Mouse (Mus musculus) heart, embryonic 13.5 days (tissue): ENCODE data around the gene Kcnq1. TPM values are rescaled to one million over a fixed set of nuclear protein-coding genes. Genes with fewer than 3 reads are reported as not detected.
A peak's percentile ranks its signal among the peaks of the same experiment; 100 is the strongest.

Source experiments
- ATAC-seq: fragments of 200-750 bp; cut with Nextera tagmentation; 2 replicates; pipeline ENCODE4 v1.8.0; 2017; ENCODE audit warnings: moderate TSS enrichment; ENCODE audit not compliant: insufficient number of reproducible peaks, low FRiP score, low TSS enrichment; ENCODE audit errors: extremely low read depth
- H3K27ac ChIP-seq: fragments of 300-500 bp; sonication (generic); replicated peaks from 2 replicates; pipeline ENCODE4 v1.5.1; 2015; ENCODE audit warnings: moderate library complexity, mild to moderate bottlenecking, inconsistent platforms
- H3K27me3 ChIP-seq: fragments of 300-500 bp; sonication (generic); replicated peaks from 2 replicates; pipeline ENCODE4 v1.6.1; 2015; ENCODE audit warnings: mild to moderate bottlenecking, inconsistent platforms
- H3K36me3 ChIP-seq: fragments of 300-500 bp; sonication (generic); 2 replicates; pipeline ENCODE4 v1.6.1; 2015; ENCODE audit warnings: mild to moderate bottlenecking, inconsistent platforms
- H3K4me1 ChIP-seq: fragments of 300-500 bp; sonication (generic); 2 replicates; pipeline ENCODE4 v1.6.1; 2015; ENCODE audit warnings: inconsistent platforms
- H3K4me2 ChIP-seq: fragments of 300-500 bp; sonication (generic); 2 replicates; pipeline ENCODE4 v1.6.1; 2015; ENCODE audit warnings: inconsistent platforms, mild to moderate bottlenecking, moderate library complexity
- H3K4me3 ChIP-seq: fragments of 300-500 bp; sonication (generic); 2 replicates; pipeline ENCODE4 v1.5.1; 2015; ENCODE audit warnings: moderate library complexity, mild to moderate bottlenecking, inconsistent platforms
- H3K9ac ChIP-seq: fragments of 300-500 bp; sonication (generic); 2 replicates; pipeline ENCODE4 v1.6.1; 2015; ENCODE audit warnings: inconsistent platforms, mild to moderate bottlenecking, moderate library complexity
- H3K9me3 ChIP-seq: fragments of 300-500 bp; sonication (generic); 2 replicates; pipeline ENCODE4 v1.6.1; 2016; ENCODE audit warnings: inconsistent platforms
- WGBS: fragments of 180-500 bp; shearing (Covaris S2); methylation state at CpG from one replicate; pipeline ENCODE4 v1.1.7; 2015; ENCODE audit warnings: mixed read lengths; 5-methylcytosine and 5-hydroxymethylcytosine counted together
- polyA plus RNA-seq: library from polyadenylated mRNA; unstranded; fragments of >200 nt; fragmentation: Nextera tagmentation; extraction: Ambion mirVana; gene quantifications from 2 replicates; pipeline ENCODE4 v1.2.1, GENCODE M21; 2015

Gene Kcnq1
- polyA plus RNA-seq, 1 experiment from 2014 or later, result 15.6 TPM

DNA sequence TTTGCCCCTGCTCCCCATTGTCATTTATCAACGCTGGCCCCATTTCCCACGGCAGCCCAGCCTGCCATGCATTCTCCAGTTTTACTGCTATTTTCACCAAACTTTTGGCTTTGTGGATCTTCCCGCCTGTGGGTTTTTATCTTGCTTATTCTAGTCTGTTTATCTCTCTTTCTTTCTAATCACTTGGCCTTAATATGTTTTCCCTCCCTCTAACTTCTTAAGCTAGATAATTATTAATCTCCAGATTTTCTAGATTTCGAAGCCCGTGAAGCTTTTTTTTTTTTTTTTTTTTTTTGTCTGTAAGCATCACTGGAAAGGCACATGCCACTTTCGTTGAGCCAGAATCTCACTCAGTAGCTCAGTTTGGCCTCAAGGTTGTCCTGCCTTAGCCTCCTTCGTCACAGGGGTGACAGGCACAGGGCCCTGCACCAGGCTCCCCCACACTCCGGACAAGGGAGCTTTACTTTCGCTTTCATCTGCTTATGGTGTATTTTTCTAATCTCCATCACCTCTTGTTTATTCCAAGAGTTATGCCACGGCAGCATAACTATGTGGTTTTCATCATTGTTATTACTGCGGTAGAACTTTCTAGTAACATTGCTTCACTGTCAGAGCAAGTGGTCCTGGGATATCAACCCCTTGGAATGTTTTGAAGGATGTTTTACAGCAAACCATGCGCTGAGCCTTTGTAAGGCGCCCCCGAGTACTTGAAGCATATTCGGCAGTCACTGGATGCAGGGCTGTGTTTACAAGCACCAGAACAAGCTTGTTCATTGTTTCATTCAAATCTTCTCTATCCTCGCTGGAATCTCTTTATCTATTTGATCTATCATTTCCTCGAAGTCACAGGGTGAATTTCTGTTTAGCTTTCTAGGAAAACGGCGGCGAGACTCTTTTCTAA is 261.5 kb downstream of the Kcnq1 start:
- Histone ChIP-seq H3K4me3 (no peak overlapping the region), H3K9me3 (no peaks in the 10 kb centered on the region), H3K4me1 (peaks cover 85% of the 10 kb centered on the region), H3K4me2 (peak overlapping the region; percentile 51), H3K27me3 (no peaks in the 10 kb centered on the region), H3K27ac (peak overlapping the region; percentile 45), H3K9ac (0 out of 2 replicates have a peak overlapping the region, but pooled peaks have one; percentile 52), H3K36me3 (peaks cover 4% of the 10 kb centered on the region; the same call in 1 of the 2 replicates)
- no peak for ATAC-seq
- WGBS, result 51% methylated on average over 20 of the region's 20 CpGs

DNA sequence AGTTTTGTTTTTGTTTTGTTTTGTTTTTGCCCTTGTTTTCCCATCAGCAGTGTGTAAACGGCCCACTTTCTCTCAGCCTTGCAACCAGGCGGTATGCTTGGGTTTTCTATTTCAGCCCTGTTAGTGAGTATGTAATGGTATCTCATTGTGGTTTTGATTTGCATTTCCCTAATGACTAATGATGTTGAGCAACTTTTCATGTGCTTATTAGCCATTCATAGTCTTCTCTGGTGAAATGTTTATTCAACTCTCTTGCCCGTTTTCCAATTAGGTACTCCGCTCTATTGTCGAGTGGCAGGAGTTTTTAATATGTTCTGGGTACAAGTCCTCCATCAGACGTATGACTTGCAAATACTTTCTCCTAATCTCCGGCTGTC is 262.1 kb downstream of the Kcnq1 start:
- Histone ChIP-seq H3K9me3 (no peaks in the 10 kb centered on the region), H3K4me1 (peaks cover 85% of the 10 kb centered on the region)

DNA sequence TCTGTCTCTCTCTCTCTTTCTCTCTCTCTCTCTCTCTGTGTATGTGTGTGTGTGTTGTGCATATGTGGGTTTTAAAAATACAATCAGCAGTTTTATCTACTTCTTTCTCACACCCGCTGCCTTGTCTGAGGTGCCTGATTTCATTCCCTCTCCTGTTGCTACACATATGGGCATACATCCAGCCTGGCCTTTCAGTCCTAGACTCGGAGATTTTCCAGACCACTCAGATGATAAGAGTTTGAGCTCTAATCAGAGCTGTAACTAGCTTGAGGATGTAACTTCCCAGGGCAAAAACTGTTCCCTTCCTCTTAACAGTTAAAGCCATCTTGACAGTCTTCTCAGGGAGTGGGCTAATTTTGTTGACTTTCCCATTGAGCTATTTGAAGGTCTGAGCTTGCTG is 265.2 kb downstream of the Kcnq1 start:
- Histone ChIP-seq H3K36me3 (no peaks in the 10 kb centered on the region), H3K27me3 (no peaks in the 10 kb centered on the region), H3K4me1 (peaks cover 85% of the 10 kb centered on the region), H3K4me3 (no peak overlapping the region), H3K9ac (peak overlapping the region; percentile 40; the same call in 1 of the 2 replicates), H3K4me2 (peak overlapping the region; percentile 24; the same call in 1 of the 2 replicates), H3K27ac (peak overlapping the region; percentile 86), H3K9me3 (no peaks in the 10 kb centered on the region)
- no peak for ATAC-seq
- WGBS, result 8% methylated on average over 2 of the region's 2 CpGs

More for the DNA sequence above, 262.1 kb downstream of the Kcnq1 start:
- no peaks in the 10 kb centered on the region for H3K27me3 ChIP-seq
- no peaks in the 10 kb centered on the region for H3K36me3 ChIP-seq
- 0 out of 2 replicates have a peak overlapping the region, but pooled peaks have one; percentile 50 for H3K9ac ChIP-seq
- 0 out of 2 replicates have a peak overlapping the region, but pooled peaks have one; percentile 51 for H3K4me2 ChIP-seq
- peak overlapping the region; percentile 45; the same call in 1 of the 2 replicates for H3K27ac ChIP-seq
- H3K4me3 ChIP-seq, result no peak overlapping the region
- WGBS, result 78% methylated on average over 7 of the region's 7 CpGs
- no peak for ATAC-seq

DNA sequence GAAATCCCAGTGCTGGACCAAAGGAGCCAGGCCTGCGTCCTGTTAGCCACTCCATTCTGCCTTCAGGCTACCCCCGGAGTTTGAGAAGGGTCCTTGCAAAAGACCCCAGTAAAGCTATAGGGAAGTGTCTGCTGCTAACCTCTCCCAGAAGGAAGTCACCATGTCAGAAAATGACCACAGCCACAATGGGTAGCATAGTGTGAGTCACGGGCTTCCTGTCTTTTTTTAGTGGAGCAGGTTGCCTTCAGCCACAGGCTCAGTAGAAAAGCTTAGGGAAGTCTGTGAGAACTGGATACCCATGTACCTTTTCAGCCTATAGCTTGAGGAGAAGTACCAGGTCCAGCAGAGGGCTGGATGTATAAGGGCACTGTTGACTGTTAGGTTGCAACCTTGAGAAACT is 267.1 kb downstream of the Kcnq1 start:
- Histone ChIP-seq H3K4me1 (peaks cover 66% of the 10 kb centered on the region), H3K9me3 (no peaks in the 10 kb centered on the region), H3K27ac (peak overlapping the region; percentile 86), H3K27me3 (no peaks in the 10 kb centered on the region; the same call in 1 of the 2 replicates), H3K4me3 (no peak overlapping the region), H3K4me2 (peak overlapping the region; percentile 38), H3K36me3 (no peaks in the 10 kb centered on the region), H3K9ac (peak overlapping the region; percentile 44)
- 51% methylated on average over 3 of the region's 3 CpGs for WGBS
- no peak for ATAC-seq

DNA sequence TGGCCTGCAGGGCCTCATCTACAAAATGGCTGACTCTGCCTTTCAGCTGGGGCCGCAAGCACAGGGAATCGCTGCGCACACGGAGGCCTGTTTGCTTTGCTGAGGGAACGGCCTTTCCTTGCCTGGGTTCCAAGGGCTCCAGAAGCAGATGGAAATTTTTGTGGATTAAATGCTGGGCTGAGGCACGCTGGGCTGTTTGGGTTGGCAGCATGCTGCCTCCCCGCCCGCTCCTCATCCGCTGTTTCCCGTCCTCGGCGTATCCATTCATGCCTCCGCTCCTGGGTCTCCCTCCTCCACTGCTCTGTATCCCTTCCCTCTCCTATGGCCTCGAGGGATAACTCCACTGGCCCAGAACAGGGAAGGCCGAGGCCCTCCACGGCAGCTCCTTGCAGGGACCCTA is 269.8 kb downstream of the Kcnq1 start:
- Histone ChIP-seq H3K4me1 (peaks cover 54% of the 10 kb centered on the region), H3K4me3 (no peak overlapping the region), H3K9ac (peak overlapping the region; percentile 28; the same call in 1 of the 2 replicates), H3K4me2 (no peak overlapping the region), H3K9me3 (no peaks in the 10 kb centered on the region), H3K36me3 (no peaks in the 10 kb centered on the region), H3K27ac (peak overlapping the region; percentile 78), H3K27me3 (no peaks in the 10 kb centered on the region; the same call in none of the 2 replicates)
- ATAC-seq, result no peak
- WGBS, result 81% methylated on average over 16 of the region's 16 CpGs

DNA sequence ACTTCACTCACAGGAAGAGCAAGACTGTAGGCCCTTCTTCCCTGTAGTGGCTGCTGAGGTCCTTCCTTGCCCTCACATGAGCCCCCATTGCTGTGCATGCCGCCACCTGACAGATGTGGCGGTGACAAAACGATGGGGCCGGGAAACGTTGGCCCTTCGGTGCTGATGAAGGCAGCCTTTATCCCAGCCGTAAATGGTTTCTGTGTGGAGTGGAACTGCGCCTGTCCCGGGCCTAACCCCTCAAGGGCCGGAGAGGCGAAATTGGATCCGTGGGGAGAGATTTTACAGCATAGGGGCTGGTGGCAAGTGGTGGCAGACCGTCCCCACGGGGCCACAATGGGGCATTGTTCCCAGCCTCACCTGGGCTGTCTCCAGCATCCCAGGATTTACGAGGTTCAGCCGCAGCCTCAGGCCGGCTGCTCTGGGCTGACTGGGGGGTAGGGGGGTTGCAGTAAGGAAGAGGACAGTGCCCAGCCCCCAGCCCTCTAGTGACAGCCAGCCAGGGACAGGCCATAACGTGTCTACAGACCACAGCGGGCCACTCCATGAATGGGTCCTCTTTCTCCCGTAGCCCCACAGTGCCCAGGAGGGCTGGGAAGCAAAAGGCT is 274.4 kb downstream of the Kcnq1 start:
- WGBS, result 80% methylated on average over 20 of the region's 20 CpGs
- no peak overlapping the region for H3K4me3 ChIP-seq
- H3K27ac ChIP-seq, result no peak overlapping the region
- H3K9me3 ChIP-seq, result no peaks in the 10 kb centered on the region
- no peak overlapping the region for H3K4me2 ChIP-seq
- peaks cover 22% of the 10 kb centered on the region for H3K4me1 ChIP-seq
- no peak overlapping the region for H3K9ac ChIP-seq
- H3K36me3 ChIP-seq, result no peaks in the 10 kb centered on the region
- H3K27me3 ChIP-seq, result no peaks in the 10 kb centered on the region; the same call in none of the 2 replicates
- no peak for ATAC-seq

DNA sequence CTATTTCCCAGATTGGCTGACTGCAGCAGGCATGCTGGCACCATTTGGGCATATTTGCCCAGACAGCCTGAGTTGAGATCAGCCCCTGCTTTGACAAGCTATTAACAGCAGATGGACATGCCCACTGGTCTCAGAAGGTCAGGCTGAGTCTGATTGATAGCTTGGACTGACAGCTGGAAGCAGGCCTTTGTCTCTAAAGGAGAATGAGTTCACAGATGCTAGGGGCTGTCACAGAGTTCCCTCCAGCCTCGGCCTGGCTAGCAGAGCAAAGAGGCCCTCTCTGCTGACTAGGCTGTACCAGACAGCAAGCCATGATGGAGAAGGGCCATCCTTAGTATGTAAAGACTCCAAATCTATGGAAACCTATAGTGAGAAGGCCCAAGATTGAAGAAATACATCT is 280.5 kb downstream of the Kcnq1 start:
- Histone ChIP-seq H3K9me3 (no peaks in the 10 kb centered on the region), H3K9ac (no peak overlapping the region), H3K27me3 (no peaks in the 10 kb centered on the region), H3K36me3 (no peaks in the 10 kb centered on the region), H3K4me2 (no peak overlapping the region), H3K4me3 (no peak overlapping the region), H3K4me1 (peaks cover 72% of the 10 kb centered on the region), H3K27ac (peak overlapping the region; percentile 78)
- WGBS, result 15% methylated on average over 1 of the region's 1 CpGs
- ATAC-seq, result no peak

DNA sequence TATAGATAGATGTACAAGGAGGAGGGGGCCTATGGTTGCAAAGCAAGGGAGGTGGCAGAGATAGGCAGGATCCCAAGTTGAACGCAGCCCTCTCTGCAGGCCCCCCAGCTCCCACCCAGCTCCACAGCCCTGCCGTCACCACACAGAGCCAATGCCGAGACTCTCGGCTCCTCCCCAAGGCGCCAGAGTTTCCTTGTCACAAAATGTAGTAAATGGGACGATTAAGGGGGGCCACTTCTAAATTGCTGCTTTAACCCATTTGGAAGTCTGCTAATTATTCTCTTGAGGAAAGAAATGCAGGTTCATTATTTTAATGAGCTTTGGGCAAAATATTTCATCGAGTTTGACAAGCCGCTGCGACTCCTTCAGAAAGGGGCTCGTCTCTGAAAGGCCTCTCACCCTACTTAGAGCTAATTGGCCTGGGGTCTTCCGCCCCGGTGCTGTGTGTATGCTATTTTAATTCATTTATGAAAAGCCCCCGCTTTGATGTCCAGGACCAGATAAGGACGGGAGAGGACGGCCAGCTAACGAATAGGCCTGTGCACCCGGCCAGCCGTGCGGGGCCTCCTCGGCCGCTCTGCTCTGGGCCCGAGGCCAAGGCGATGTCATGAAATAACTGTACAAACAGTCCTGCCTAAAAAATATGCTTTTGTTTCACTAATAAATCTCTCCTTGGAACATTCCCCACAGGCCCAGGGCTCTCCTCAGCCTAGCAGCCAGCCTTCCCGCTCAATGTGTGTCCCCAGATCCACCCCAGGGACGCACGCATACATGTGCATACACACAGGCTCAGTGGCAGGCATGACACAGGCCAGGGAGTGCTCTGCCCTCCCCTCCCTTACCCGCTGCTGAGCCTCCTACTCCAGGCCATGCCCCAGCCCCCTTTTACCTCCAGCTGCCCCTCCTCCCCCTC is 282.9 kb downstream of the Kcnq1 start:
- peak; percentile 37; the same call in 1 of the 2 replicates for ATAC-seq
- Histone ChIP-seq H3K9me3 (no peaks in the 10 kb centered on the region), H3K4me1 (peaks cover 67% of the 10 kb centered on the region), H3K4me3 (no peak overlapping the region), H3K27me3 (no peaks in the 10 kb centered on the region), H3K27ac (peak overlapping the region; percentile 92), H3K9ac (peak overlapping the region; percentile 70), H3K36me3 (peaks cover 11% of the 10 kb centered on the region), H3K4me2 (peak overlapping the region; percentile 46)
- 32% methylated on average over 27 of the region's 27 CpGs for WGBS

DNA sequence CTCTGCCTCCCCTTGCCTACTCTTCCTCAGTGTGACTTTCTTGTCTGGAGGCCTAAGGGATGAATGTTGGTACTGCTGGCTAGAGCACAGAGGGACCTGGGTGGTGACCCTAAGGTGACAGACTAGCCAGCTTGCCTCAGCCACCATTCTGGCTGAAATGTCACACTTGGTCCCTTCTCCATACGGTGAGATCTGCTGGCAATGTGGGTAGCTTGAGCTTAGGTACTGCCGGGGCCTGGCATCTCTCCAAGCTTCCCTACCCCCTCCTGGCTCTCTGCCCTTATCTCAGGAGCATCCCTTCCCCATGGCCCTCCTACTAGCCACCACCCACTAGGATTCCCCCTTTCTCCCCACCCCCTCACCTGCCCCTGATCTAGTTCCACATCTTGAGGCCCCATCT is 283.7 kb downstream of the Kcnq1 start:
- ATAC-seq, result no peak
- Histone ChIP-seq H3K9me3 (no peaks in the 10 kb centered on the region), H3K4me2 (peak overlapping the region; percentile 46), H3K4me3 (no peak overlapping the region), H3K27ac (peak overlapping the region; percentile 92), H3K9ac (peak overlapping the region; percentile 70), H3K4me1 (peaks cover 68% of the 10 kb centered on the region), H3K36me3 (peaks cover 11% of the 10 kb centered on the region), H3K27me3 (no peaks in the 10 kb centered on the region)
- 20% methylated on average over 2 of the region's 2 CpGs for WGBS

DNA sequence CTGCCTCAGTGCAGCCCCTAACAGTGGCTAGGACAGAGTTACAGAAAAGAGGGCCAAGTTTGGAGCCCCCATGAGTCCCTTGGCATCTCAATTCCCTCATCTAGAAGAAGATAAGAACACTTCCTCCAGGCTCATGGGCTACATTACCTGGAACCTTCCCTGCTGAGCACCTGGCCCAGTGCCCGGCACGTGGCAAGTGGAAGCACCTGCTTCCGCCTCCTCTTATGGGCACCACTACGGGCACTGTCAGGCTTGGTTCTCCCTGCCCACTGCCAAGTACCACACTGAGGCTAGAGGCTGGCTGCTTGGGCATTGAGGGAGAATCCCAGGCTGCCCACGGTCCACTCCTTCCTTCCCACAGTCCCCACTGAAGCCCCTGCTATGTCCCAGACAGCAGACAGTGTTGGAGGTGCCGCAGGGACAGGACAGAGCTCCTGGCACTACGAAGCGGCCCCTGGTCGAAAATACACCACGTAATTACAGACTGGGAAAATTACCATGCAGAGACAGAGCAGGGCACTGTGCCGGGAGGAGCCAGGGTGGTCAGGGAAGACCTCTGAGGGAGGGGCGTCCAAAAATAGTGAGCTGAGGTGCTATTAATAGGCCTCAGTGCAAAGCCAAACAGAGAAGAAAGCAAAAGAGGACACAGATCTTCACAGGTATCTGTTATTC is 284.3 kb downstream of the Kcnq1 start:
- peak overlapping the region; percentile 70 for H3K9ac ChIP-seq
- no peaks in the 10 kb centered on the region for H3K9me3 ChIP-seq
- no peaks in the 10 kb centered on the region for H3K27me3 ChIP-seq
- H3K4me2 ChIP-seq, result peak overlapping the region; percentile 45
- peaks cover 11% of the 10 kb centered on the region for H3K36me3 ChIP-seq
- WGBS, result 49% methylated on average over 12 of the region's 12 CpGs
- no peak overlapping the region for H3K4me3 ChIP-seq
- ATAC-seq, result peak; percentile 16; the same call in 1 of the 2 replicates
- H3K27ac ChIP-seq, result peak overlapping the region; percentile 92
- peaks cover 68% of the 10 kb centered on the region for H3K4me1 ChIP-seq
